Mouse (Mus musculus) CH12.LX (cell line): ENCODE measurements around the gene Aldh9a1. TPM values are rescaled to one million over a fixed set of nuclear protein-coding genes. Genes with fewer than 3 reads are reported as not detected.

ENCODE experiments used
- DNase-seq: peaks from one replicate; pipeline ENCODE4 v3.0.0-alpha.2; 2013; ENCODE audit errors: extremely low read depth
- H3K27ac ChIP-seq: 2 replicates; pipeline ENCODE4 v1.5.1; 2012; ENCODE audit warnings: low read depth, mild to moderate bottlenecking, control low read depth, moderate library complexity; ENCODE audit not compliant: insufficient read depth
- H3K27me3 ChIP-seq: replicated peaks from 2 replicates; pipeline ENCODE3; 2012; ENCODE audit warnings: inconsistent platforms
- H3K36me3 ChIP-seq, 2 experiments: replicated peaks in 1 of 2; 2 replicates each; pipeline versions ENCODE3 to v1.6.1; 2012; ENCODE audit warnings: inconsistent platforms in 1 of 2, low read length in 1 of 2, mild to moderate bottlenecking in 1 of 2, mixed read lengths in 1 of 2, moderate library complexity in 1 of 2; ENCODE audit not compliant: control insufficient read depth in 1 of 2, insufficient read depth in 1 of 2
- H3K4me1 ChIP-seq, 2 experiments: 2 replicates each; pipeline ENCODE4 v1.6.1; 2012; ENCODE audit warnings: inconsistent platforms in 1 of 2, moderate library complexity in 1 of 2; ENCODE audit not compliant: insufficient read depth in 2 of 2, control insufficient read depth in 1 of 2
- H3K4me2 ChIP-seq: 2 replicates; pipeline ENCODE4 v1.6.1; 2012; ENCODE audit warnings: low read depth, mild to moderate bottlenecking, control low read depth; ENCODE audit not compliant: poor library complexity, insufficient read depth, severe bottlenecking
- H3K4me3 ChIP-seq, 3 experiments: fragments of 150-350 bp in 1 of 3; sonication (generic) in 1 of 3; replicated peaks in 1 of 3; 2 replicates each; pipeline versions ENCODE3 to v1.5.1; 2011 to 2012; ENCODE audit warnings: low read depth in 2 of 3, low read length in 2 of 3, mild to moderate bottlenecking in 2 of 3, moderate library complexity in 2 of 3, control low read depth in 1 of 3, improper control_type of control experiment in 1 of 3, inconsistent platforms in 1 of 3, mixed read lengths in 1 of 3; ENCODE audit not compliant: poor library complexity in 1 of 3
- H3K79me2 ChIP-seq: replicated peaks from 2 replicates; pipeline ENCODE4 v1.6.1; 2012; ENCODE audit warnings: mild to moderate bottlenecking, moderate library complexity; ENCODE audit not compliant: control insufficient read depth, poor library complexity, insufficient read depth, severe bottlenecking; ENCODE audit errors: extremely low read depth
- H3K9ac ChIP-seq: 2 replicates; pipeline ENCODE4 v1.6.1; 2012; ENCODE audit warnings: low read depth, mild to moderate bottlenecking, control low read depth, moderate library complexity; ENCODE audit not compliant: insufficient read depth
- H3K9me3 ChIP-seq: replicated peaks from 2 replicates; pipeline ENCODE3; 2012; ENCODE audit warnings: low read length, inconsistent platforms, mixed read lengths
- BHLHE40 ChIP-seq: IDR thresholded peaks from 2 replicates; pipeline ENCODE4 v1.6.1; 2011; ENCODE audit warnings: mild to moderate bottlenecking, low read depth, low read length, improper control_type of control experiment
- CTCF ChIP-seq, 2 experiments: IDR thresholded peaks in 1 of 2; conservative IDR thresholded peaks in 1 of 2; 2 replicates each; pipeline ENCODE4 v1.5.1; 2011 to 2012; ENCODE audit warnings: low read depth in 2 of 2, low read length in 2 of 2, improper control_type of control experiment in 1 of 2, inconsistent platforms in 1 of 2, mild to moderate bottlenecking in 1 of 2, moderate library complexity in 1 of 2
- E2F4 ChIP-seq: IDR thresholded peaks from 2 replicates; pipeline ENCODE4 v1.6.1; 2011; ENCODE audit warnings: low read depth, low read length, improper control_type of control experiment; ENCODE audit not compliant: insufficient replicate concordance
- ELF1 ChIP-seq: IDR thresholded peaks from 2 replicates; pipeline ENCODE4 v1.6.1; 2014; ENCODE audit warnings: low read depth, mild to moderate bottlenecking, inconsistent platforms, low read length, improper control_type of control experiment
- EP300 ChIP-seq: IDR thresholded peaks from 2 replicates; pipeline ENCODE4 v1.6.1; 2011; ENCODE audit warnings: low read length, improper control_type of control experiment
- ETS1 ChIP-seq: conservative IDR thresholded peaks from 2 replicates; pipeline ENCODE4 v1.6.1; 2012; ENCODE audit warnings: low read depth, mild to moderate bottlenecking, inconsistent platforms, low read length, improper control_type of control experiment, moderate library complexity
- GABPA ChIP-seq: IDR thresholded peaks from 2 replicates; pipeline ENCODE4 v1.6.1; 2012; ENCODE audit warnings: low read depth, low read length, improper control_type of control experiment, inconsistent platforms; ENCODE audit not compliant: insufficient replicate concordance
- IRF4 ChIP-seq: IDR thresholded peaks from 2 replicates; pipeline ENCODE4 v1.6.1; 2014; ENCODE audit warnings: low read depth, mild to moderate bottlenecking, inconsistent platforms, low read length, improper control_type of control experiment
- JUND ChIP-seq: conservative IDR thresholded peaks from 2 replicates; pipeline ENCODE4 v1.6.1; 2011; ENCODE audit warnings: low read depth, low read length, improper control_type of control experiment
- KAT2A ChIP-seq: IDR thresholded peaks from 2 replicates; pipeline ENCODE4 v1.6.1; 2012; ENCODE audit warnings: low read length, improper control_type of control experiment, inconsistent platforms; ENCODE audit not compliant: insufficient replicate concordance
- MAZ ChIP-seq: IDR thresholded peaks from 2 replicates; pipeline ENCODE4 v1.6.1; 2012; ENCODE audit warnings: low read depth, mild to moderate bottlenecking, inconsistent platforms, low read length, improper control_type of control experiment, moderate library complexity
- MYC ChIP-seq: IDR thresholded peaks from 2 replicates; pipeline ENCODE4 v1.6.1; 2011; ENCODE audit warnings: low read depth, mild to moderate bottlenecking, improper control_type of control experiment, low read length
- NRF1 ChIP-seq: IDR thresholded peaks from 2 replicates; pipeline ENCODE4 v1.6.1; 2014; ENCODE audit warnings: low read depth, mild to moderate bottlenecking, inconsistent platforms, low read length, improper control_type of control experiment, moderate library complexity
- POLR2AphosphoS2 ChIP-seq: IDR thresholded peaks from 2 replicates; pipeline ENCODE4 v1.6.1; 2011; ENCODE audit warnings: low read depth, low read length, improper control_type of control experiment
- RAD21 ChIP-seq: IDR thresholded peaks from 2 replicates; pipeline ENCODE4 v1.6.1; 2011; ENCODE audit warnings: low read depth, mild to moderate bottlenecking, low read length, improper control_type of control experiment, moderate library complexity
- SIN3A ChIP-seq: IDR thresholded peaks from 2 replicates; pipeline ENCODE4 v1.6.1; 2012; ENCODE audit warnings: low read length, improper control_type of control experiment, inconsistent platforms
- SMC3 ChIP-seq: IDR thresholded peaks from 2 replicates; pipeline ENCODE4 v1.6.1; 2011; ENCODE audit warnings: low read depth, low read length, improper control_type of control experiment
- TCF12 ChIP-seq: IDR thresholded peaks from 2 replicates; pipeline ENCODE4 v1.6.1; 2014; ENCODE audit warnings: low read depth, mild to moderate bottlenecking, inconsistent platforms, low read length, improper control_type of control experiment
- USF1 ChIP-seq: IDR thresholded peaks from 2 replicates; pipeline ENCODE4 v1.6.1; 2014; ENCODE audit warnings: low read depth, mild to moderate bottlenecking, inconsistent platforms, low read length, improper control_type of control experiment
- USF2 ChIP-seq: conservative IDR thresholded peaks from 2 replicates; pipeline ENCODE4 v1.6.1; 2011; ENCODE audit warnings: low read depth, low read length, improper control_type of control experiment
- ZKSCAN1 ChIP-seq: IDR thresholded peaks from 2 replicates; pipeline ENCODE4 v1.6.1; 2012; ENCODE audit warnings: low read depth, inconsistent platforms, low read length, improper control_type of control experiment, borderline replicate concordance
- dilution Hi-C: fragments of 300-500 bp; cut with MboI; formaldehyde crosslinking; loops from 2 replicates; pipeline ENCODE4 v1.14.3; 2020; ENCODE audit warnings: low sequenced_read_pairs; ENCODE audit not compliant: extremely low pct_unique_long_range_greater_than_20kb, extremely low pct_ligation_motif_present
- in situ Hi-C: fragments of 300-500 bp; cut with MboI; formaldehyde crosslinking; loops from 3 replicates; pipeline ENCODE4 v1.14.3; 2019; ENCODE audit warnings: low sequenced_read_pairs, low pct_ligation_motif_present, low pct_unique_long_range_greater_than_20kb, mixed read lengths
- polyA plus RNA-seq: library from polyadenylated mRNA; unstranded; fragments of >175 nt; gene quantifications from 2 replicates; pipeline ENCODE4 v1.2.1, GENCODE M21; 2012; ENCODE audit warnings: low read depth; ENCODE audit not compliant: insufficient read length
- total RNA-seq, 2 experiments: library from RNA; depleted of rRNA; stranded (reverse); fragments of 300-350 nt in 1 of 2; fragments of >200 nt in 1 of 2; gene quantifications; 2 replicates each; pipeline ENCODE4 v1.2.3; 2012 to 2014

Aldh9a1 gene
- total and polyA plus RNA-seq, 3 experiments, result 26.2 to 79.7 (median 31.2) TPM

- Histone ChIP-seq H3K36me3 (peaks cover 13 to 49% of the 10 kb centered on the region in 2 experiments), H3K4me2 (no peak overlapping the region), H3K9ac (no peak overlapping the region), H3K4me1 (peaks cover 0 to 19% of the 10 kb centered on the region in 2 experiments; a peak in 2 of 4 replicates), H3K79me2 (peaks cover 3% of the 10 kb centered on the region), H3K9me3 (no peaks in the 10 kb centered on the region), H3K27ac (no peak overlapping the region), H3K27me3 (no peaks in the 10 kb centered on the region), H3K4me3 (no peak overlapping the region)
- in situ Hi-C loops (no loop called here), dilution Hi-C loops (no loop called here)
- DNase-seq, result no peak
- TF ChIP-seq USF2, result no peak
- peak; percentile 47 for TF ChIP-seq SMC3
- no peak for TF ChIP-seq MAZ
- peak in 1 of 2 experiments; percentile 54; a peak in 2 of 4 replicates for TF ChIP-seq CTCF (conservative IDR thresholded peaks at IDR 0.05 in 1 of 2, IDR thresholded peaks at IDR 0.05 in 1 of 2; ENCODE audit: low read depth in 2 of 2, low read length in 2 of 2)
- TF ChIP-seq RAD21, result peak; percentile 42
- TF ChIP-seq POLR2AphosphoS2, result no peak
- TF ChIP-seq IRF4, result no peak
Measured at GRCm38 (mm10) chr1:167313220-167313619, 36.6 kb upstream of the Aldh9a1 start.

GRCm38 (mm10) chr1:167321691-167322090, 28.1 kb upstream of the Aldh9a1 start:
- dilution Hi-C loops (no loop called here), in situ Hi-C loops (no loop called here)
- H3K9me3 ChIP-seq, result no peaks in the 10 kb centered on the region
- no peak for DNase-seq
- H3K27ac ChIP-seq, result no peak overlapping the region
- H3K36me3 ChIP-seq, result peaks cover 44 to 79% of the 10 kb centered on the region in 2 experiments
- H3K27me3 ChIP-seq, result no peaks in the 10 kb centered on the region
- no peak overlapping the region for H3K4me3 ChIP-seq
- H3K9ac ChIP-seq, result no peak overlapping the region
- H3K79me2 ChIP-seq, result no peaks in the 10 kb centered on the region; the same call in 1 of the 2 replicates
- no peaks in the 10 kb centered on the region for H3K4me1 ChIP-seq
- H3K4me2 ChIP-seq, result no peak overlapping the region
- no peak for TF ChIP-seq NRF1
- TF ChIP-seq MAZ, result no peak
- TF ChIP-seq ELF1, result no peak
- TF ChIP-seq USF2, result no peak

GRCm38 (mm10) chr1:167328776-167329175, 21.0 kb upstream of the Aldh9a1 start:
- peaks cover 57 to 88% of the 10 kb centered on the region in 2 experiments for H3K36me3 ChIP-seq
- dilution Hi-C loops (no loop called here), in situ Hi-C loops (no loop called here)
- H3K27ac ChIP-seq, result no peak overlapping the region
- H3K9ac ChIP-seq, result no peak overlapping the region
- H3K4me2 ChIP-seq, result no peak overlapping the region
- TF ChIP-seq JUND (no peak), ETS1 (no peak), USF1 (no peak), KAT2A (no peak), E2F4 (no peak), RAD21 (no peak), ZKSCAN1 (no peak), BHLHE40 (no peak), TCF12 (no peak), SIN3A (no peak), USF2 (no peak), MYC (no peak), GABPA (no peak), EP300 (no peak), IRF4 (no peak), POLR2AphosphoS2 (no peak)
- H3K4me3 ChIP-seq, result no peak overlapping the region
- H3K27me3 ChIP-seq, result no peaks in the 10 kb centered on the region
- DNase-seq, result no peak
- no peaks in the 10 kb centered on the region for H3K79me2 ChIP-seq
- no peaks in the 10 kb centered on the region for H3K9me3 ChIP-seq
- no peaks in the 10 kb centered on the region for H3K4me1 ChIP-seq
